Mouse (Mus musculus) kidney, postnatal 10 days (tissue): Measurements from ENCODE around the gene Elovl5.
A peak's percentile ranks its signal among the peaks of the same experiment; 100 is the strongest.

Experiments
- DNase-seq: peaks from one replicate; pipeline ENCODE4 v3.0.0; 2021; ENCODE audit warnings: mixed read lengths

Elovl5 gene

DNA sequence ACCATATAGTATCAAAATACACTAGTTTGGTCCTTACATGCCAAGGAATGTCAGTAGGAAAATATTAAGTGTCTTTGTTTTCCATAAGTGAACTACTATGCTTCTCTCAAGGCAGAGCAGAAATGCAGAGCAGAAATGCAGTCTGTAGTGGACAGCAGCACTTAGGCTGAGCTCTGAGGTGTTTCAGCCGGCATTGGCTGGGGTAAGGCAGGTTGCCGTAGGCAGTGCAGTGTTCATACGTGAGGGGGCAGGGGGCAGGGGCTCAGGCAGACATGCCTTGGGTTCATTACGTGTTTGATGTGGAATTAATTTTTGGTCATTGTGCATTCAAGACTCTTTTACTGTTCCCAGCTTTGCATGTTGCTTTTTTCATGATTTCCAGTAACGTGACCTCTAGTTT is 12.1 kb downstream of the Elovl5 start:
- DNase-seq, result no peak

DNA sequence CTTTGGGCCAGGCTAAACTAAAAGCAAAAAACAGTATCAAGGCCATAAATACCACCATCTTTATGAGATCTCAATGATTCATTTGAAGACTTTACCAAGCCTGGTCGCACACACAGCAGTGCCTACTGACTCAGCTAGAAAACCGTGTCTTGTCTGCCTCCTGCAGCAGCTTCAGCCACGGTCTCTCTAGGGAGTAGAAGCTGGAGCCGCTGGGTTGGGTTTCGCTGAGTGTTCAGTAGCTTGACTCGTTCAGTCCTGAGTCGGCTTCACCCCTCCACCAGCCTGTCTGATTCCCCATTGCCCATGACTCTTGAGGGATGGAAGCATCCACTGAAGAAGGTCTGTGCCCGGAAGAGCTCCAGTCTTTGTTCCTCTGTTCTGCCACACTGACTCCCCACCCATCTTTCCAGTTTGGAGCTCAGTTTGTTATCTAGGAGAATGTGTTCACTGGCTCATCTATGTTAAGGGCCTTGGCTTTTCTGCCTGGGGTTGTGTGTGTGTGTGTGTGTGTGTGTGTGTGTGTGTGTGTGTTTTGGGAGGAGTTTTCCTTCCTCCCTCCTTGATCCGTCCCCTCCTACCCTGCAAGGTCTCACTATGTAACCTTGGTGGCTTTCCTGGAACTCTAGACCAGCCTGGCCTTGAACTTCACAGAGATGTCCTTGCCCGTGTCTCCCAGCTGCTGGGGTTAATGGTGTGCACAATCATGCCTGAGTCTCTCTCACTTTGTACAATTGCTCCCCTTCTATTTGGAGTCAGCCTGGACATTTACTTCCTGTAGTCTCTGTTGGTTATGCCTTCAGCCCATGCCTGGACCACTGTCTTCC is 13.1 kb downstream of the Elovl5 start:
- no peak for DNase-seq

- DNase-seq, result peak; percentile 38
Measured at GRCm38 (mm10) chr9:77930860-77931184, 13.7 kb downstream of the Elovl5 start.

GRCm38 (mm10) chr9:77931740-77932139 is 14.6 kb downstream of the Elovl5 start:
- no peak for DNase-seq

DNA sequence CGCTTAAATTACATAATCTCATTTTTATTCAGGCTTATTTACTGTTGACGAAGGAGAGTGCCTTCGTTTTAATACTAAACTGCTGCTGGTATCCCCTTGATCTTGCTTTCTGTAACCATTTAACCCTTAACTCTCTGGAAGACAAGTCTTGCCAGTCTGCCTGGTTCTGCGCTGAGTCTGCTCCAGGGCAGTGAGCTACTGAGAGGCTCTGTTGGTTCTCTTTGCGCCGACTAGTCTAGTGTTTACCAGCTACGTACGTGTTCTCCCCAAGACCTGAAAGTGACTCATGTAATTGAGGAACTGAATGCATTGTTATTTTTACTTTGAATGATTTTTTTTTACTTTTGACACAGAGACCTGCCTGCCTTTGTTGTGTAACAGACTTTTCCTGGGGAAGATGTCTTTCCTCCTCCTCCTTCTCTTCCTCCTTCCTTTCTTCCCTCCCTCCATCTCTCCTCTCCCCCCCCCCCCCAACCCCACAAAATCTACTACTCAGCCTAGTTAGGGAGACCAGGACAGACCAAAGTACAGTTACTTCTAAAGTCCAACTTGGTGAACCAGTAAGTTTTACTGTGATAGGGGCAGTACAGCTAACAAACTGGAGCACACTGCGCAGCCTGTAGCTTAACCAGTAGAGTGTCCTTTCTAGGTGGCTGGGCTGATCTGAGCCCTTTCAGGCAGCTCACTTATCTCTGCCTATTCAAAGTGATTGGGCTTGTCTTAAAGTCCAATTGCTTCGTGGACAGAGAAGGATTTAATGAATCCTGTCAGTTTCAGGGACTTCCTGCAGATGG is 18.9 kb downstream of the Elovl5 start:
- no peak for DNase-seq

GRCm38 (mm10) chr9:77937875-77938274 is 20.7 kb downstream of the Elovl5 start:
- no peak for DNase-seq

DNA sequence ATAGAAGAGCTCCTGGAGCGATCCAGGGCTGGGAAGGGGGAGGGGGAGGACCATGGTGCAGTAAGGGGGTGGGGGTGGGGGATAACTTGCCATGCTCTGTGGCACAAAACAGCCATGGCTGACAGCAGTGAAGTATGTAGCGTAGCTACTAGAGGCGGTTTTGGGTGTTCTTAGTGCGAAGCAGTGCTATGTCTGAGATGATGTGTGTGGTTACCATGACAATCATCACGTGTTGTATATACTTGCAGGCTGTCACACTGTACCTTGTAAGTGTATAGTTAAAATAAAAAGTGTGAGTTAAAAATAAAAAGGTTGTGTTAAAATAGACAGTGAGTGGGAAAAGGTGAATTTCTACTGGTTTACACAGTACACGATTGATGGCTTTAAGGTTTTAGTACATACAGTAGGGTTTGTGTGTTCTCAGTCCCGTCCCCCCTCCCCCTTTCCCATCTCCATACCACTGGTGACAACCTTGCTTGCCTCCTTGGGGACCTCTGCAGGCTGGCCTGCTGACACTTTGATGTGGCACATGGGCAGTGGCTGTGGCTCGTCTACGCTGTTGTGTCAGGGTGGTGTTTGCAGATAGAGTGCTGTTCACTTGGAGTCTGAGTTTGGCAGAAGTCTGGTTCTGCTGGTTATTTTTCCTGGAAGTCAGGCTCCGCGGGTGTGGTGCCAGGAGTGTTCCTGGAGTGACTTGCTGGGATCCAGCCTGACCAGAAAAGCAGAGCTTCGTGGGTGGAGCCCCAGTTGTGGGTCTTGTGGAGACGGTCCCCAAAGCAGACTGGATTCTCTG is 21.8 kb downstream of the Elovl5 start:
- no peak for DNase-seq

- no peak for DNase-seq
Measured at GRCm38 (mm10) chr9:77939554-77939920, 22.4 kb downstream of the Elovl5 start.

DNA sequence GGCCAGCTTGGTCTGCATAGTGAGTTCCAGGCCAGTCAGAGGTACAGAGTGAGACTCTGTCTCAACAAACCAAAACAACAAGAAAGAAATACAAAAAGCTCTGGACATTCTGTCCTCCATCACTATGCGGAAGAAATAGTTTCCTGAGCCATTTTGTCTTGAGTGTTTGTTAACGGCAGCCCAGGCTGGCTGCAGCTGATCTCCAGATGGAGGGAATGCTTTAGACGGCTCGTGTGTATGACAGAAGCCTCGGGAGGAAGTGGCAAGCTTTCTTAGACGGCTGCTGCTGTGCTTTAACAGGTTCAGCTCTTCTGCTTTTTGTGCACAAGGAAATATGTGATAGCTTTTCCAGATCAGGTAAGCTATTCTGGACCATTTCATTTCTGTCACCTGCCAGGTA is 23.9 kb downstream of the Elovl5 start:
- no peak for DNase-seq

- DNase-seq, result no peak
Measured at GRCm38 (mm10) chr9:77941836-77942235, 24.7 kb downstream of the Elovl5 start.

- DNase-seq, result no peak
Measured at GRCm38 (mm10) chr9:77942411-77942810, 25.2 kb downstream of the Elovl5 start.

- DNase-seq, result no peak
Measured at GRCm38 (mm10) chr9:77943316-77943715, 26.2 kb downstream of the Elovl5 start.

DNA sequence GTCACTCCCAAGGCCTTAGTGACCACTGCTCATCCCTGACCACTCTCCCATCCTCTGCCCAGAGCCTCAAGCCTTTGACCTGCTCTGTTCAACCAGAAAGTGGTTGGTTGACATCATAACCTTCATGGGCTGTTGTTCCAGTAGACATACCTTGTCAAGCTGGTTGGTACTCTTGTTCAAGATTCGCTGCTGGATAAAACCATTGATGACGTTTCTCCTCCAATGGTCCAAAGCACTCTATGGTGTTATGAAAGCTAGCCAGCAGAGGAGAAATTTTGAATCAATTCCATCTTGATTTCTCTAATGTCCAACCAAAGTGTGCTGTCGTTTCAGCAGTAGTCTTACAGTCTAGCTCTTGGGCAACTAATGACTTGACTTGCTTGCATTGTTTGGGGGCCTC is 27.0 kb downstream of the Elovl5 start:
- DNase-seq, result no peak

DNA sequence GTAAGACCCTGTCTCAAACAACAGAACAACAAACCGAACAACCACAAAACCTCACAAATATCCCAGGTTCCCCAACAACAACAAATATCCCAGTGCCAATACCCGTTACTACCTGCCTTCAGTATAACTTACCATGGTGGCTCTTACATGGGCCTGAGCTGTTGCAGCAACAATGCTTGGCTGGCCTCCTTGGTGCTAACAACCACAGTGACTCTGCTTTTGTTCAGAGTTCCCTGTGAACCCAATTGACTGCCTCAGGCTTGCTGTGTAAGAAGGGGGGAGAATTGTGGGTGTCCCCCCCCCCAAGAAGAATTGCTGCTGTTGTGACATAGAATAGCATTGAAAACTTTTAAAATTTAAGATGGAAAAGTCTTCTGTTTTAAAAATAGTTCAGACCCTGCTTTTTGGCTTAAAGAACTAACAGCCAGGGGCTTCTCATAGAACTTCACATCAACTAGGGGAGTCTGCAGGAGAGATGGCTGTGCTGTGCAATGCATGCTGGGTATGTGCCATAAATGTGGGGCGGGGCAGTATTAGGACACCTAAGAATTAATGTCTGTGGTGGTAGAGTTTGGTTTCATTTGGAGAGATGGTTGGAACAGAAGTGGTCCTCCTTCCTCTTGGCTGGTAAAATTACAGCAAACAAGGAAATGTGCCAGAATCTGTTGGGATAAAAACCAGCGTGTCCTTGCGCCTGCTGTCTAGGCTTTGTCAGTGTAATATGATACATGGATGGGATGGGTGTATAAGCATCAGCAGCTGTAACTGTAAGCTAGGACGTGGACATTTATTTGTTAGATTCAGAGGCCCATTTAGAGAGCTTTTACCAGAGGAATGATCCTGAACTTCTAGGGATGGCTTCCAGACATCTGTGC is 28.9 kb downstream of the Elovl5 start:
- no peak for DNase-seq

GRCm38 (mm10) chr9:77948214-77948613 is 31.1 kb downstream of the Elovl5 start:
- DNase-seq, result no peak

GRCm38 (mm10) chr9:77949753-77950268 is 32.6 kb downstream of the Elovl5 start:
- no peak for DNase-seq

GRCm38 (mm10) chr9:77950841-77951475 is 33.8 kb downstream of the Elovl5 start:
- no peak for DNase-seq

DNA sequence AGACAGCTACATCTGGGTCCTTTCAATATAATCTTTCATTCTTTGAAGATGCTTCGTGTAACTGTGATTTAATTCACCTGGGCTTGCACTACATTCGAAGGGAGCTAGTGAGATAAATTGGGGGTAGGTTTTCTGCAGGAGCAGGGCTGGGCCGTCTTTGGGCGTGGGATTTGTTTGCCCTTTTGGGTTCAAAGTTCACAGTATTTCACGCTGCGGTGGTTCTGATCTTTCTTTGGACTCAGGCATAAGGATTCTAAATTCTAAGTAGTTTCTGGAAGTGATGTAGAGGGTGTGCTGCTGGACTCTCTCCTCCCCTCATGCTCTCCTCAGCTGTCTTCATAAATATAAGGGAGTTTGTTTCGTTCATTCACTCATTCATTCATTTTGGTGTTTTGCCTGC is 34.8 kb downstream of the Elovl5 start:
- DNase-seq, result no peak

- DNase-seq, result no peak
Measured at GRCm38 (mm10) chr9:77953053-77953452, 35.9 kb downstream of the Elovl5 start.

DNA sequence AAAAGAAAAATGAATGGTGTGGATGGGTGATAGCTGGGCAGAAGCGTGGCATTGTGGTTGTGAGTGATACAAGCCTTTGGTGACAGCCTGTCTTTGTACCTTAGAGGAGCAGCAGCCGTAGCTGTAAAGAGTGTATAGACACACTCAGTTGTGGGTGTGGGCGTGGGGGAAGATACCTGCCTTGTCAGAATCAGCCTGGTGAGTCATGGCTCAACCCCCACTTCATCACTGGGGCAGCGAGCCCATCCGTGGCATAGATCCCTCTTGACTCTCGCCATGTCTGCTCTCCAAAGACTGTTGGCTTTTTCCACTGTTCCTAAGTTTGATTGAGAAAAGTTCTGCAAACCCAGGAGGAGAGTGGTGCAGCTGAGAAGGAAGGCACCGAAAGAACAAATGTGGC is 37.3 kb downstream of the Elovl5 start:
- no peak for DNase-seq

GRCm38 (mm10) chr9:77954981-77955380 is 37.8 kb downstream of the Elovl5 start:
- DNase-seq, result no peak

- DNase-seq, result no peak
Measured at GRCm38 (mm10) chr9:77955511-77955910, 38.3 kb downstream of the Elovl5 start.
